Mouse (Mus musculus) urinary bladder, postnatal 36 days (tissue): Measurements from ENCODE around the gene Ccndbp1.
"Not testable (repeated sequence)": the region's sequence is repeated elsewhere in the genome, so short reads cannot be mapped to it uniquely, and the experiment has no call there.

Experiments used
- DNase-seq, 2 experiments: peaks; one replicate each; pipeline ENCODE4 v3.0.0; 2022; ENCODE audit warnings: low spot score in 2 of 2, mixed read lengths in 1 of 2

Ccndbp1 gene

GRCm38 (mm10) chr2:120998863-120999262 lies 9.3 kb upstream of the Ccndbp1 start:
- DNase-seq, result no peak

- DNase-seq, result no peak
Measured at GRCm38 (mm10) chr2:121003586-121003985, 4.6 kb upstream of the Ccndbp1 start.

GRCm38 (mm10) chr2:121004018-121004811 lies 4.0 kb upstream of the Ccndbp1 start:
- no peak for DNase-seq

GRCm38 (mm10) chr2:121006986-121007385 lies 1.2 kb upstream of the Ccndbp1 start:
- no peak for DNase-seq

- DNase-seq, result no peak
Measured at GRCm38 (mm10) chr2:121008664-121009007, 433 bp downstream of the Ccndbp1 start.

- no peak for DNase-seq
Measured at GRCm38 (mm10) chr2:121009071-121009677, 971 bp downstream of the Ccndbp1 start.

GRCm38 (mm10) chr2:121012676-121013075 lies 4.5 kb downstream of the Ccndbp1 start:
- DNase-seq, result no peak

- DNase-seq, result no peak
Measured at GRCm38 (mm10) chr2:121015507-121015906, 7.3 kb downstream of the Ccndbp1 start.

- DNase-seq, result no peak
Measured at GRCm38 (mm10) chr2:121016226-121016625, 8.0 kb downstream of the Ccndbp1 start.

GRCm38 (mm10) chr2:121017151-121017550 lies 8.9 kb downstream of the Ccndbp1 start:
- DNase-seq, result no peak

- DNase-seq, result no peak
Measured at GRCm38 (mm10) chr2:121022918-121023317, 14.7 kb downstream of the Ccndbp1 start.

- no peak for DNase-seq
Measured at GRCm38 (mm10) chr2:121036733-121037341, 28.6 kb downstream of the Ccndbp1 start, which contains the start of gene Epb42. Epb42 (minus strand) TSS chr2:121037072.

GRCm38 (mm10) chr2:121038851-121039250 lies 30.6 kb downstream of the Ccndbp1 start:
- DNase-seq, result not testable (repeated sequence)

- no peak for DNase-seq
Measured at GRCm38 (mm10) chr2:121039382-121039781, 31.2 kb downstream of the Ccndbp1 start.

- peak in 1 of 2 experiments; percentile 10 for DNase-seq
Measured at GRCm38 (mm10) chr2:121041098-121041497, 32.9 kb downstream of the Ccndbp1 start.

- DNase-seq, result no peak
Measured at GRCm38 (mm10) chr2:121045653-121046052, 37.5 kb downstream of the Ccndbp1 start.

GRCm38 (mm10) chr2:121052176-121052575 lies 44.0 kb downstream of the Ccndbp1 start:
- DNase-seq, result no peak

GRCm38 (mm10) chr2:121054060-121054459 lies 45.9 kb downstream of the Ccndbp1 start:
- DNase-seq, result no peak

- no peak for DNase-seq
Measured at GRCm38 (mm10) chr2:121055915-121056314, 47.7 kb downstream of the Ccndbp1 start.

- no peak for DNase-seq
Measured at GRCm38 (mm10) chr2:121057997-121058396, 49.8 kb downstream of the Ccndbp1 start.

- no peak for DNase-seq
Measured at GRCm38 (mm10) chr2:121061315-121061714, 53.1 kb downstream of the Ccndbp1 start.
